Mouse (Mus musculus): ENCODE data around the gene Myl4.

DNA sequence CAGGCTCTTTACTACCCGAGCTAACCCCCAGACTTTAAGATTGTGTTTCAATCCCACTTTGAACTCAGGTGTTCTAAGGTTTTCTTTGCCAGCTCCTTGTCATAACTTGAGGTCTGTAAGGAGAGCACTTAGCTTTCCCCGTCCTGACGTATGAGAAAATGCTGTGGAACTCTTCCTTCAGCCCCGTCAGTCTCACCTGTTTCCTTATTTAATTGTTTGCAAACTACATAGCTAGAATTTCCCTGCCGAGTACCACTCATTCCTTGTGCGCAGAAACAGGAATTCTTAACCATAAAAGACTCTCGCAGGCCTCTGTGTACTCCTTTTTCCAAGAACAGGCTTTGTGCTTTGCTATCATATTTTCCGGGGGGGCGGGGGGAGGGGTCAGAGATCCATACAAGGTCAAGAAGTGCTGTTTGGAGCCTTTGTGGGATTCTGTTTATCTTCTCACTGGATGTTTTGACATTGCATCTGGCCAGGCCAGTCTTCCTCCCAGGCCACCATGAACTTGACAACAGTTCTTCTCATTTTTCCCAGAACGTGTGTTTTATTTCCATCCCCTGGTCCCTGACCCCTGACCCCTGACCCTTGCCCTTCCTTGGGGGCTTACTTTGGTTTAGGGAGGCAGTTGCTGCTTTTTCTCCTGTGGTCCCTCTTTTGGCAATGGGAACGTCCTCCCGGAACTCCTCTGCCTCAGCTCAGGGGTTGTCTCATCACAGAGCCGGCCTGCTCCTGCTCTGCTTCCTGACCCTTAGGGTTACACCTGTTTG lies 41.8 kb downstream of the Myl4 start:
- TF ChIP-seq CTCF (conservative IDR thresholded peaks at IDR 0.05; ENCODE audit: low read length) (no peak), POU5F1 (IDR thresholded peaks at IDR 0.05; ENCODE audit: borderline replicate concordance, low read length) (no peak), NANOG (IDR thresholded peaks at IDR 0.05; ENCODE audit: borderline replicate concordance, low read length) (no peak)
